Mouse (Mus musculus) midbrain, embryonic 10.5 days (tissue): ENCODE data around the gene Vmn1r185. TPM values are rescaled to one million over a fixed set of nuclear protein-coding genes. Genes with fewer than 3 reads are reported as not detected.
"Not testable (repeated sequence)": the region's sequence is repeated elsewhere in the genome, so short reads cannot be mapped to it uniquely, and the experiment has no call there.

Source experiments
- DNase-seq: peaks from one replicate; pipeline ENCODE4 v3.0.0-alpha.2; 2017; ENCODE audit warnings: low spot score
- H3K27ac ChIP-seq: fragments of 300-500 bp; sonication (generic); replicated peaks from 2 replicates; pipeline ENCODE4 v1.5.1; 2016; ENCODE audit warnings: mild to moderate bottlenecking
- H3K27me3 ChIP-seq: fragments of 300-500 bp; sonication (generic); 2 replicates; pipeline ENCODE4 v1.6.1; 2016; ENCODE audit warnings: low read depth, mild to moderate bottlenecking; ENCODE audit not compliant: poor library complexity, severe bottlenecking
- H3K36me3 ChIP-seq: fragments of 300-500 bp; sonication (generic); 2 replicates; pipeline ENCODE4 v1.6.1; 2016; ENCODE audit warnings: mild to moderate bottlenecking, moderate library complexity
- H3K4me1 ChIP-seq: fragments of 300-500 bp; sonication (generic); 2 replicates; pipeline ENCODE4 v1.6.1; 2016
- H3K4me3 ChIP-seq: fragments of 300-500 bp; sonication (generic); 2 replicates; pipeline ENCODE4 v1.5.1; 2016; ENCODE audit warnings: mild to moderate bottlenecking, moderate library complexity
- H3K9me3 ChIP-seq: fragments of 300-500 bp; sonication (generic); replicated peaks from 2 replicates; pipeline ENCODE4 v1.6.1; 2016; ENCODE audit warnings: mild to moderate bottlenecking
- WGBS: fragments of 180-500 bp; shearing (Covaris S2); methylation state at CpG from one replicate; pipeline ENCODE4 v1.1.7; 2016; 5-methylcytosine and 5-hydroxymethylcytosine counted together
- polyA plus RNA-seq: library from polyadenylated mRNA; unstranded; fragments of >200 nt; fragmentation: Nextera tagmentation; extraction: Ambion mirVana; gene quantifications from 2 replicates; pipeline ENCODE4 v1.2.1, GENCODE M21; 2016

Vmn1r185 gene
- not detected in 2 replicates for polyA plus RNA-seq

DNA sequence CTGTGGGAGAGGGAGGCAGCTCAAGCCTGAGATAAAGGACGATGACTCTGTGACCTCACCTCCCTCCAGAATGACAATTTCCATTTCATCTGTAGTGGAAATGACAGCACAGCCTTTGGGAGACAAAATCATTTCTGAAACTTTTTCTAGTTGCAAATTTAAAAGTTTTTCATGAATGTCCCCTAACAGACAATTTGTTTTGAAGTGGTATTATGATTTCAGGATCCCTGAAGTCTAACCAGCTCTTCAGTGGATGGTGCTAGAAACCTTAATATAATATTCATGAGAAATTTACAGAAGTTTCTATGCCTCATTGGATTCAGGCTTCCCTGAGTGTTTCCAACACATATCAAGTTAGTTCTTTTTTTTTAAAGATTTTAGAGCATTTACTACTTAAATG lies at the start of gene Vmn1r185:
Gene Vmn1r185 (minus strand): TSS at position 101 of the 400 bp plus-strand sequence.
- H3K9me3 ChIP-seq, H3K4me3 ChIP-seq, H3K36me3 ChIP-seq, H3K27ac ChIP-seq, H3K27me3 ChIP-seq, DNase-seq, H3K4me1 ChIP-seq: not testable (repeated sequence)
- WGBS = 89% methylated on average over 1 of the region's 1 CpGs

DNA sequence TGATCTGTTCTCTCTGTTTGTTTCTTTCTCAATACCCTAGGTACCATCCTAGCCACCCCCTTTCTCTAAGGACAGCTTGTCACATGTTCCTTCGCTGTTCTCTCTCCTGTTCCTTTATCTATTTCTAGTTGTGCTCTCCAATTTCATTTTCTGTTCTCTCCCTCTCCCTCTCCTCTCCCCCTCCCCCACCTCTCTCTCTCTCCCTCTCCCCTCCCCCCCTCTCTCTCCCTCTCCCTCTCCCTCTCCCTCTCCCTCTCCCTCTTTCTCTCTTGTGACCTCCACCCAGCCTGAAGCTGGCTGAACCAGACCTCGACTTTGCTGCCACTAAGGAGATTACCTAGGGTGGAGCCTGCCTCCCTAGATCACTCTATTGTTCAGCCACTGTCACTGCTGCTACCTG lies 49.2 kb upstream of the Vmn1r185 start:
- H3K4me1 ChIP-seq, H3K4me3 ChIP-seq, DNase-seq, H3K27me3 ChIP-seq, H3K36me3 ChIP-seq, H3K27ac ChIP-seq, H3K9me3 ChIP-seq: not testable (repeated sequence)
- 28% methylated on average over 2 of the region's 2 CpGs for WGBS

DNA sequence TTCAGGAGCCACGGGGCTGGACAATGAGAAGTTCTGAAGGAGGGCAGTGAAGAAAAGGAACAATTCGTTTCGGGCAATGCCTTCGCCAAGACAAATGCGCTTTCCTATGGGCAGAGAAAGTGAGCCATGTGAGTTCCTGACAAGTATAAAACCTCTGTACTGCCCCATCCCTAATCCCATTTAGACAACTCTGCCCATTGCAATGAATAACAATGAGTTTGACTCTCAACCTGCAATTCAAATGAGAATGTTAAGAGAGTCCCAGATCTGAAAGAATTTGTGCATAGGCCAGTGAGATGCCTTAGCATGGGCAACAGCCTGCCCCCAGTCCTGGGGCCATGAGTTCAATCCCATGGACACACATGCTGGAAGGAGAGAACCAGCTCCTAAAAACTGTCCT lies 47.7 kb upstream of the Vmn1r185 start:
- H3K27me3 ChIP-seq = no peaks in the 10 kb centered on the region
- H3K9me3 ChIP-seq = peaks cover 12% of the 10 kb centered on the region
- no peaks in the 10 kb centered on the region for H3K36me3 ChIP-seq
- 82% methylated on average over 5 of the region's 5 CpGs for WGBS
- no peak for DNase-seq
- no peak overlapping the region for H3K27ac ChIP-seq
- no peaks in the 10 kb centered on the region for H3K4me1 ChIP-seq
- no peak overlapping the region for H3K4me3 ChIP-seq

DNA sequence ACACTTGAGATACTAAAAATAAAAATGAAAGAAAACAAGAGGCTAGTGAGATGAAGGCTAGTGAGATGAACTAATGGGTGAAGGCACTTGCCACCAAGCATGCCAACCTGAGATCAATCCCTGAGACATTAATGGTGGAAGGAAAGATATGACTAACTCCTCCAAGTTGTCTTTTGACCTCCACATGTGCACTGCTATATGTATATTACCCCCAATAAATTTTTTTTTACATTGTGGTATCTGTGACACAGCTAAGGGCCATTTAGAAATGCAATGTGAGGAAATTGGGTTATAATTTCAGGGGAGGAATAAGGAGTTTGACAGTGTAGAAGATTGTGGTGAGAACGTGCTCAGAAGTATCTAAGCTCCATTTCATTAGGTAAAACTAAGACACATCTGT lies 28.5 kb downstream of the Vmn1r185 start:
- Histone ChIP-seq H3K9me3 (no peaks in the 10 kb centered on the region), H3K36me3 (no peaks in the 10 kb centered on the region), H3K4me3 (no peak overlapping the region), H3K27ac (no peak overlapping the region), H3K27me3 (no peaks in the 10 kb centered on the region), H3K4me1 (no peaks in the 10 kb centered on the region)
- DNase-seq = no peak
- WGBS = 86% methylated on average over 1 of the region's 1 CpGs

DNA sequence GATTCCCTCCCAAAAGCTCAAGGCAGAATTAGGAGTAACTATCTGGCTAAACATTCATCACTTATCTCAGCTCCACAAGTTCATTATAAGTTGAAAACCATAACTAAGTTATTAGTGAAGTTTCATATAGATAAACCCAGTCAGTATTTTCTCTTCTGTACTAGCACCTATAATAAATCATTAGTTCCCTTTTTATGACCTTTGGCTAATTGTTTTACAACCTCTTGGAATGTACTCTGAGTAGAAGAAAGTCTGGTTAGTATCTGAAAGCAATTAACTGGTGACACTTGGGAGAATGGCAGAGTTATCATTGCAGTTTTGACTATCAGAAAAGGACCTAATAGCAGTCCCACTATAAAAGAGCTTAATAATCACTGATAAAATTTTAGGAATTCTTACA lies 29.2 kb downstream of the Vmn1r185 start:
- Histone ChIP-seq H3K4me1 (no peaks in the 10 kb centered on the region), H3K27me3 (no peaks in the 10 kb centered on the region), H3K36me3 (no peaks in the 10 kb centered on the region), H3K9me3 (no peaks in the 10 kb centered on the region), H3K27ac (no peak overlapping the region), H3K4me3 (no peak overlapping the region)
- no peak for DNase-seq

Other genes starting within 250 kb of the Vmn1r185 start
- gene Nlrp9c, start 214.8 kb downstream of the Vmn1r185 start, polyA plus RNA-seq = not detected in 2 replicates
- gene Nlrp4a, start 183.4 kb downstream of the Vmn1r185 start, polyA plus RNA-seq = not detected in 2 replicates
- not detected in 2 replicates for gene Nlrp9a, start 83.4 kb downstream of the Vmn1r185 start, polyA plus RNA-seq
- not detected in 2 replicates for gene Cyp2b23, start 68.0 kb upstream of the Vmn1r185 start, polyA plus RNA-seq
- gene Cyp2b19, start 138.7 kb upstream of the Vmn1r185 start, polyA plus RNA-seq = not detected in 2 replicates
- not detected in 2 replicates for gene Cyp2g1, start 190.4 kb upstream of the Vmn1r185 start, polyA plus RNA-seq
- 0.17 TPM in 1 of 2 replicates, not detected in the other for gene Cyp2a5, start 216.8 kb upstream of the Vmn1r185 start, polyA plus RNA-seq